Mouse (Mus musculus) T-helper 2 cell (primary cell): ENCODE results near the gene Adat2.

Experiments used
- in situ Hi-C: fragments of 300-600 bp; cut with MboI, MseI; formaldehyde crosslinking; loops from one replicate; pipeline ENCODE4 v1.15.1; 2025; ENCODE audit warnings: high pct_unique_total_duplicates

The Adat2 gene

GRCm38 (mm10) chr10:13593529-13593928 is 40.8 kb downstream of the Adat2 start:
- in situ Hi-C loops = no loop called here

GRCm38 (mm10) chr10:13596073-13596472 is 43.4 kb downstream of the Adat2 start:
- in situ Hi-C loops = no loop called here

- in situ Hi-C loops = no loop called here
Measured at GRCm38 (mm10) chr10:13596866-13597265, 44.2 kb downstream of the Adat2 start.

GRCm38 (mm10) chr10:13597491-13597890 is 44.8 kb downstream of the Adat2 start:
- in situ Hi-C loops = no loop called here

- in situ Hi-C loops = no loop called here
Measured at GRCm38 (mm10) chr10:13600926-13601325, 48.2 kb downstream of the Adat2 start.
